Mouse (Mus musculus) heart, adult 8-10 months (tissue): ENCODE data around the gene Olfr807. TPM values are rescaled to one million over a fixed set of nuclear protein-coding genes. Genes with fewer than 3 reads are reported as not detected.

Experiments used
- DNase-seq: peaks from one replicate; pipeline ENCODE4 v3.0.0; 2022; ENCODE audit warnings: low spot score
- microRNA-seq: library from miRNA; unstranded; fragments of <30 nt; microRNA quantifications from one replicate; pipeline ENCODE4 v1.2.0, GENCODE M21; 2022
- total RNA-seq, 4 experiments: library from RNA; stranded (reverse); gene quantifications; 2 replicates each; pipeline ENCODE4 v1.2.4; 2022

Olfr807 gene
- total RNA-seq = not detected

GRCm38 (mm10) chr10:129757693-129758092 is at the start of gene Olfr807:
Gene Olfr807 (minus strand): TSS chr10:129757793.
- DNase-seq = no peak

GRCm38 (mm10) chr10:129804296-129804695 is 46.7 kb upstream of the Olfr807 start, which contains the start of gene Olfr811:
Gene Olfr811 (minus strand): TSS chr10:129804396.
- DNase-seq = no peak

- DNase-seq = no peak
Observed at GRCm38 (mm10) chr10:129794817-129795216, 37.2 kb upstream of the Olfr807 start, which contains the start of gene Olfr810. Gene Olfr810 (minus strand): TSS chr10:129794917.

DNA sequence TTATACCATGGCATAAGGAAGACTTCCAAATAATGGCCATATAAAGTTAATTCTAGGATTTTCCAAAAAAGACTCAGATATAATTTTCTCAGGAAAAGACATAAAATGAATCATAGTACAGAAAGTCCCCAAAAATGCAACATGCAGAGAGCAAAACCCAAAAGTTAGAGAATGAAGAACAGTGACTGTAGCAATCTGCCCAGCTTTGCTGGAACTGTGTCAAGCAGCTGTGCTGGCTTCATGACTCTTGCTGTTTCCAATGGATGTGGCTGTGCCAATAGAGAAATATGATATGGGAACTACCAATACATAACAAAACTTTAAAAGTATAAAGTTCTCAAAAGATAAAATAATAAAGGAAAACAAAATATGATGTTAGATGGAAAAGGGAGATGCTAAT is 20.5 kb upstream of the Olfr807 start:
- DNase-seq = no peak

DNA sequence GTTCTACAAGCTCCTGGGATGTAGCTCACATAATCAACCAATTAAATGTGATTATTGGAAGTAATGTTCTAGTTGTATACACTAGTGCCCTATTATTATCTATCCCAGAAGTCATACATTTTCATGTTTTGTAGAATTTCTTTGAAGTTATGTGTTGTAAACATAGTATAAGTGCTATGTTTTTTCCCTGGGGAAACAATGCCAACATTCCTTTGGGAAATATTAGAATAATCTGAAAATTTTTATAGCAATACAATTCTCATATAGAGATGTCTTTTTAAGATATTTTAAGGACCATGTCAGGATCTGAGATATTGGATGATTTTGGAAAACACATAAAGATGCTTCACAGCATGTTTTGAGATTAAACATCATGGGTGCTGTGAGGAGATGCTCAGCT is 16.7 kb upstream of the Olfr807 start, which contains the start of gene Olfr809:
Olfr809 (plus strand) TSS at position 301 of the 400 bp plus-strand sequence.
- DNase-seq = no peak

DNA sequence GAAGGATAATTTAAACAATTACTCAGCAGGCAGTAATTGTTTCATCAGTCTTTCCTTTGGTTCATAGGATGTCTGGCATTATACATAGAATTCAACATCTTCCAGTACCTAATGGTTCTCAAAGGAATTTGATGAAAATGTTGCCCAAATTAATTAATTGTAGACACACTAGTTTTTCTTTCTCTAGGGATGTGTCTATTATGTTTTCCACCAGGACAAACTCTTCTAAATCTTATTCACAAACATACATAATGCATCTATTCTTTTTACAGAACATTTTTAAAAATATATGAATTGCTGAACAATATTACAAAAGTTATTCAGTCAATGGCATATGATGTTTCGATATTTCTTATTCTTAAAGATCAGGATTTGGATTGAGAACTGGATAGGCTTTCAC is 7.6 kb upstream of the Olfr807 start, which contains the start of gene Olfr808:
Olfr808 (plus strand) TSS at position 301 of the 400 bp plus-strand sequence.
- no peak for DNase-seq

DNA sequence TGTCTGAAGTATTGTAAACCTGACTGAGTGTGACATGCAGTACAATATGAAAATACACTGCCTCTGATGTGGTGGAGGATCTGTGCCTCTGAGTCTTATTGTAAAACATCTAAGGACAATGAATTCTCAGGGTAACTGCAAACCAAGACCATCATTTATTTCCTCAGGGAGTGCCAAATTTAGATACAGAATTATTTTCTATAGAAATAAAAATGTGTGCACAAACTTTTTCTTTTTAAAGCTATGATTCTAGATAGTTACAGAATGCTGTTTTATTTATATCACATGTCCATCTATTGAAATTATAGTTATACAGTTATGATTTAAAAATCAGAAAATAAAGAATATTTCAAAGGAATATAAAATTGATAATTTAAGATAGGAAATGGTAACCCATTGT is 15.8 kb downstream of the Olfr807 start, which contains the start of gene Olfr806:
Olfr806 (minus strand) TSS at position 101 of the 400 bp plus-strand sequence.
- no peak for DNase-seq

GRCm38 (mm10) chr10:129729275-129729674 is 28.3 kb downstream of the Olfr807 start, which contains the start of gene Olfr805:
Gene Olfr805 (minus strand): TSS chr10:129729375.
- no peak for DNase-seq

Small RNA genes within 50 kb of the gene (microRNA-seq; reads per million reads assigned to microRNA genes)
- gene Gm24485 = not detected

Other genes with a start within 250 kb of the Olfr807 start
- not detected for gene Olfr791, start 236.0 kb downstream of the Olfr807 start, total RNA-seq
- not detected for gene Olfr792, start 218.6 kb downstream of the Olfr807 start, total RNA-seq
- not detected for gene Olfr794, start 190.1 kb downstream of the Olfr807 start, total RNA-seq
- gene Olfr796, start 145.2 kb downstream of the Olfr807 start, total RNA-seq = not detected
- not detected for gene Olfr798, start 129.9 kb downstream of the Olfr807 start, total RNA-seq
- not detected for gene Olfr799, start 120.3 kb downstream of the Olfr807 start, total RNA-seq
- not detected for gene Olfr800, start 100.1 kb downstream of the Olfr807 start, total RNA-seq
- gene Olfr801, start 83.9 kb downstream of the Olfr807 start, total RNA-seq = not detected
- gene Olfr802, start 69.6 kb downstream of the Olfr807 start, total RNA-seq = not detected
- gene Olfr803, start 63.5 kb downstream of the Olfr807 start, total RNA-seq = not detected
- gene Olfr804, start 54.6 kb downstream of the Olfr807 start, total RNA-seq = not detected
- gene Olfr805, start 28.4 kb downstream of the Olfr807 start, total RNA-seq = not detected
- not detected for gene Olfr806, start 15.9 kb downstream of the Olfr807 start, total RNA-seq
- not detected for gene Olfr808, start 7.7 kb upstream of the Olfr807 start, total RNA-seq
- not detected for gene Olfr809, start 16.8 kb upstream of the Olfr807 start, total RNA-seq
- gene Olfr810, start 37.1 kb upstream of the Olfr807 start, total RNA-seq = not detected
- not detected for gene Olfr811, start 46.6 kb upstream of the Olfr807 start, total RNA-seq
- gene Olfr812, start 88.3 kb upstream of the Olfr807 start, total RNA-seq = not detected
- gene Olfr813, start 97.6 kb upstream of the Olfr807 start, total RNA-seq = not detected
- not detected for gene Olfr814, start 122.1 kb upstream of the Olfr807 start, total RNA-seq
- gene Olfr815, start 148.1 kb upstream of the Olfr807 start, total RNA-seq = not detected
- gene Olfr816, start 157.8 kb upstream of the Olfr807 start, total RNA-seq = not detected
- gene Olfr818, start 191.3 kb upstream of the Olfr807 start, total RNA-seq = not detected
- gene Olfr819, start 209.5 kb upstream of the Olfr807 start, total RNA-seq = not detected
- gene Olfr247, start 218.3 kb upstream of the Olfr807 start, total RNA-seq = not detected
- not detected for gene Gm10310, start 227.3 kb upstream of the Olfr807 start, total RNA-seq